Mouse (Mus musculus) CD8-positive naive resting alpha-beta T cell, adult 2 months (primary cell): ENCODE data around the gene Iqch.

Experiments
- DNase-seq, 2 experiments: peaks; one replicate each; pipeline ENCODE4 v3.0.0; 2022; ENCODE audit warnings: low read depth in 2 of 2, low spot score in 2 of 2

The Iqch gene

DNA sequence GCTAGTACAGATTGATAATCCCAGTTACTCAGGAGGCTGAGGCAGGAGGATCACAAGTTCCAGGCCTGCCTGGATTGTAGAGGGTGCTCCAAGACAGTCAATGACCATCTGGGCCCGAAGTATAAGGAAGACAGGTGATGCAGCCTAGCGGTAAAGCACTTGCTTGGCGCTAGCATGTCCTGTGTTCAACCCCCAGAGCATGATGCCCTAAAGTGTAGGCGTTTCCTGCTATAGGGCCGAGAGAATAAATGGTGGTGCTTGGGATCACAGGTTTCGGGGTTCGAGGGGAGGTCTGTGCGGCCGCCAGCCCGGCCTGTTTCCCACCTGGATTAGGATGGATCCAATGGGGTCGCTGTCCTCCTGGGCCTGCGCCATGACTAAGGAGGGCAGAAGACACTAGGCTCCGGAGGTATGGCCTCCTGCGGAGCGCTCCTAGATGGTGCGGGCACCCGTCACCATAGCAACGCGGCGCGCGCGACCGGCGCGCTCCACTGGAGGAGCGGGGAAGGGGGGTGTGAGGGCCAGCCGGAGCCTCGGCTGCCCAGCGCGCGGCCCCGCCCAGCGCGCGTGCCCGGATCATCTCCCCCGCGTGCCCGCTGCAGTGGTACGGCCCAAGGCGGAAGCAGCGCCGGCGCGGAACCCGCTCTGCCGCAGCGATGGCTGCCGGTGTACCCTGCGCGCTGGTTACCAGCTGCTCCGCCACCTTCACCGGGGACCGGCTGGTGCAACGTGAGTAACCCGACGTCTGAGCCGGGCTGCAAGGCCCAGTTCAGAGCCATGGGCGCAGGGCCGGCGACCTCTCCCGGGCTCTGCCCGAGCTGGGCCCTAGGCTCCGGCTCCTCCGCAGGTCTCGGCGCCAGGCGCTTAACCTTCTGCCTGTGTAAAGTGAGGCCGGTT, at the start of gene Iqch, which contains the start of gene Aagab:
Iqch (minus strand) TSS at position 451 of the 897 bp plus-strand sequence.
Aagab (plus strand) TSS at position 618 of the 897 bp plus-strand sequence.
- DNase-seq: peak; percentile 98 to 99

DNA sequence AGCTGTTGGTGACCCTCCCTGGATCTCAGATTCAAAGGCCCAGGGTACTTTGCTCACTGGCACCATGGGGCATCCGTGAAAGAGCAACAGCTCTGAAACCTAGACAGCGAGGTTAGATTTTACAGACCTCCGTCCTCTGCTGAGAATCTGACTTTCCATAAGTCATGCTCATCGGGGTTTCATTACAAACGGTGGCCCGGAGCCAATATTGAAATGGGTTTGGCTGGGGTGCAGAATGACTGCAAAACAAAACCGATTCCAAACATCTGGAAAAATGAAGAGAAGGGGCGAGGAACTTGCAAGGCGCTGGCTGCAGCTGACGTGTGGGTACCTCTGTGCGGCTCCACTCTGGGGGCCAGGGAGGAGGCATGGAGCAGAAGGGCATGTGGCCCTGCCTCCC, 49.3 kb upstream of the Iqch start:
- no peak for DNase-seq

DNA sequence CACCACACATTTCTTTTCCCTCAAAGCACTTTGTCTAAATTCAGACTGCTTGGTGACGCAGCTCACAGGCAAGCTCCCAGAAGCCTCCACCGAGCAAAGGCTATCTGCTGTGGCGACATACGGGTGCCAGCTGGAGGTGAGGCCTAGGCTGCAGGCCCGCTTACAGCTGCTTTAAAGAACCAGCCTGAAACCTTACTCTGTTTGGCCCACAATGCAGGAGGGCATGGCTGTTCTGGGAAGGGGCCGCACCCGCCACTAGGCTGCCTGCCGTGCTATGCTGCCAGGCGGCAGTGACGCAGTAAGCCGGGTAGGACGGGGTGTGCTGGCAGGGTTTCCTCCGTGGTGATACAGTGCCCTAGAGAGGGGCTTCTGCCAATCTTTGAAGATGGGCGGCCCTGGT, 48.6 kb upstream of the Iqch start:
- no peak for DNase-seq

DNA sequence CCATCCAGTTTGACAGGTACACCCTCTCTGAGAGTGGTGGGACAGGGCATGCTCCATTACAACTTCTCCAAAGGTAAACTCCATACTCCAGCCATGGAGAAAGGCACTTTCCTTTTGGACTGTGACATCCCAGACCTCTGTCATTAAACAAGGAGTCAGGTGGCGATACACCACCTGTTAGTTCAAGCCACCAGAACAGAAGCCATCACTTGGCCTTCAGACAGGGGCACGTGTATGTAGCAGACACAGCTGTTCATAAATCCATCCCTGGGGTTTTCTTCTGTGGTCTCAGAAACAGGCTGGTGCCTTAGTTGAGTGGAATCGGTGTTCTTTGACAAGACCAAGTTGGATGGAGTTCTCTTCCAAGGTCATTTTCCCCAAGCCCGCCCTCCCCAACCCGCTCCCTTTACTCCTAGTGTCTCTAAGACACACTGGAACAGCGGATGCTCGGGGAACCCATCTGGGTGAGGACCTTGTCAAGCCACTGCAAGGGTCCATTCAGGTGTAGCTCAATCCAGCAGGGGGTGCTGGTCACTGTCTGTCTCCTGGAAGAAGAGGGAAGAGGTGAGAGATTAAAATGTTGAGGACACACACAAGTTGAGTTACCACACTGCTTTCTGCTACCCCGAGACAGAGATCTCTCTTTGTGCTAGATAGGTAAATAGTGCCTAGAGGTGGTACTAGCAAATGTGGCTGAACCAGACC, 47.7 kb upstream of the Iqch start:
- peak in 1 of 2 experiments; percentile 31 for DNase-seq

DNA sequence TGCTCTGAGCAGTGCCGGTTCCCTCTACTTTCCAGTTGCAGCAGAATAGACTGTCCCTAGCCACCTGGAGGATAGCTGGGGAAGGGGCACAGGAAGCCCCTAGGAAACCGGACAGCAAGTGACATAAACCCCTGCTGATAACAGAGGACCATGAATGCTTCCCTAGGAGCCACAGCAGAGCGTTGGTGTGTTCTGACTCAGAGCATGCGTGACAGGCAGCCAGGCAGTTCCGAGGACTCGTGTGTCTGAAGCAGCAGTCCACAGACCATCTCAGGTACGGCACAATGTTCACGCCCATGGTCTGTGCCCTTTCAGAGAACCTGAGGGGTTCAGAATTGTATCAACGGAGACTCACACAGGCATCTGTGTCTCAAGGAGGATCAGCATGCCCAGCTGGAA, 46.2 kb upstream of the Iqch start:
- DNase-seq: no peak

DNA sequence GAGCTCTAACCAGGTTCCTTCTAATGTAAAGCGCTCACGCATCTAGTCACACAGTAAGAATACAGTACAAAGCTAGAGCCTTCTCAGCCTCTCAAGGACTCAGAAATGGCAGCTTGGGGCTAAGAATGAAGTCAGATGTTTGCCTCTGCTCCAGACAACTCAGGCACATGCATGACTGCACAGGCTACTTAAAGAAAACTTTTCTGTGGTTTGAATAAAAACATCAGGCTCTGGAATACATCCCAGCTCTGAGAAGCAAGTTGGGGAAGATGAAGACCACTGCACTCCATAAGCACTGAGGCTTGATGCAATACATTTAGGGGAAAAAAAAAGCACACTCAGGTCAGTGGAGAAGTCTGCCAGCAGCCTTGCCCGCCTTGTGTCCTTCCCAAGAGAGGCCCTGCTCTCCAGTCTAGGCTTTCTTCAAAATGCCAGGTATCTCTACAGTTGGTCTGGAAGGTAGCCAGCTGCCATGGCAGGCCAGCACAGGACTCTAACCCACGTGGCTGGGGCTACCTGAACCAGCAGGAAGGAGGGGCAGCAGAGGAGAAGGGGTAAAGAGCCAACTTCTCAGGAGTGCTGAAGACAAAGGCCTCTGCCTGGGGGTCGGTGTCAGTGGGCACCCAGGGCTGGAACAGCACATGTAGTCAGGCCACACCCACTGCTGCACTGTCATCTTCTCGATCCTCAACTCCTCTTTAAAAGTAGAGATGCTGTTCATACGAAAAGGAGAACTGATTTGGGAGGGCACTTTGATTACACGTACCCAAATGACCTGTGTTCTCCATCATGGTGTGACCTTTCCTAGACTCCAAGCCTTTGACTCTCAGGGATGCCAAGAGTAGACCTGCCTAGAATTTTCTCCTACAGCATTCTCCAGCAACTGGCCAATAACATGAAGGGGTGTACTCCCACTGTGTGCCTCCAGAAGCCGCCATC, 45.6 kb upstream of the Iqch start:
- DNase-seq: no peak

DNA sequence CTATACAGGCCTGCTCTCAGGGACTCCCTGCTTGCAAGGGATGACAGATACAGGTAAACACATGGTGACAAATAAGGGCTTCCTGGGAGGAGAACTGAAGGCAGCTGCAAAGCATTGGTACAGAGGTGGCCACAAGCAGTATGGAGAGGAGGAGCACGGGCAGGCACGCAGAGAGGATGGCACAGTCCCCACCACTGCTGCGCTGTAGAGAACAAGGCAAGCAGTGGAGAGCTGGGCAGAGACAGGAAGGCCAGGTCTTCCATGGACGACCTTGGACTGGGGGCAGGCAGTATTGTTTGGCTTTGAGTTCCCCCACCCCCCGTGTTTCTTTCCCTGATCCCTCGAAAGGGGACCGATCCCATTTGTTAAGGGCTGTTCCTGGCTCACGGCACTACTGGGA, 42.8 kb upstream of the Iqch start:
- no peak for DNase-seq

DNA sequence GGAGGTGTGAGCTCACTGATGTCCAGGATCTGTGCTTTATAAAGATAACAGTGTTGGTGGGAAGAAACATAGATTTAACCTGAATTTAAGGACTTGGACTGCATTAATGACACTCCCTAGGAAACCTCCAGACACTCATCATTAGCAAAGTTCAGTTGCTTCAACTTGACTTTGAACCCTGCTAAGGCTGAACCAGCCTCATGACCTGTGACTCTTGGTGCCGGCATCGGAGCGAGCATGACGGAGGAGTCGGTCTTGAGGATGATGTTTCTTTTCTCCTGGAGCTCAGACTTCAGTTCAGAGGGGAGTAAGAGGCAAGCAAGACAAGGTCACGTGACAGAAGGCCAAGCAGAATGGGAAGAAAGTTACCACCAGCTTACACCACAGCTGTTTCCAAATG, 41.7 kb upstream of the Iqch start:
- no peak for DNase-seq

DNA sequence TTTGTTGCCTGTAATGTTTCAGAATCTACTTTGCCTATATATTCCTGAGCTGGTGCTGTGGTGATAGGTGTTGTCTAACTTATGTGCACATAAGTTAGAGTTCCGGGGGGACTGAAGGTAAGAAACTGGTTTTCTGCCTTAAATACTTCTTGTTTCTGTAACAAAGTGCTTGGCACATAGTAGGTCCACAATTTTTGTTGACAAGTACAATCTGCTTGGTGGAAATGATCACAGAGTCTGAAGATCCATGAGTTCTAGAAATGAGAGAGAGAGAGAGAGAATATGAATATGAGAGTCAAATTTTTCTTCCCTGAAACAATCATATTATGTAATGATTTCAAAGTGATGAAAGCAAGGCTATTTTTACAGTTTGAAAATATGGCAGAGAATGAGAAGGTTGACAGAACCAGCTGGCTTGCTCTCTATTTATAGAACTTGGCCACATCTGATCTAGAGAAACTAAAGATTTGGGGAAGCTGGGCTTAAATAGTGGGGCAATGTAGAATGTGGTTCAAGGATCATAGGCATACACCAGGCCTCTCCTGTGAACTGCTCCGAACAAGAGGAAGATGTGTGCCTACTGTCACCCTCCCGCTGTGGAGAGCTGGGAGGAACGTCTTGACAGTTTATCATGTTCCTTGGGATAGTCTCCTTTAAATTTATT, 39.8 kb upstream of the Iqch start:
- no peak for DNase-seq

DNA sequence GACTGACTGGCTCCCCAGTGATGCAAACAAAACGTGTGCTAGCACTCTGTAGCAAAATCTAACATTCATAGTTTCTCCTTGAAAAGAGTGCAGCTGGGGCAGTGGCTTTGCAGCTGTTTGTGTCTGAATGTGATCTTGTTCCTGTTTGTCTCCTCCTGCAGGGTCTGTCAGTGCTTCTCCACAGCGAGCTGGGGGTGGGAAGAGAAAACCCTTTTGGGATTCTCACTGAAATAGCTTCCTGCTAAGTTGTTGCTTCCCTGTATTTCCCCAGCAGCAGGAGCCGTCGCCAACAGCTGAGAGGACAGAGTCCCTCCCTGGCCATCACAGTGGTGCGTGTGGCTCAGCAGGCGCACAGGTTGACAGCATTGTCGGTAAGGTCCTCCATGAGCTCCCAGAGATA, 33.8 kb upstream of the Iqch start:
- DNase-seq: no peak

DNA sequence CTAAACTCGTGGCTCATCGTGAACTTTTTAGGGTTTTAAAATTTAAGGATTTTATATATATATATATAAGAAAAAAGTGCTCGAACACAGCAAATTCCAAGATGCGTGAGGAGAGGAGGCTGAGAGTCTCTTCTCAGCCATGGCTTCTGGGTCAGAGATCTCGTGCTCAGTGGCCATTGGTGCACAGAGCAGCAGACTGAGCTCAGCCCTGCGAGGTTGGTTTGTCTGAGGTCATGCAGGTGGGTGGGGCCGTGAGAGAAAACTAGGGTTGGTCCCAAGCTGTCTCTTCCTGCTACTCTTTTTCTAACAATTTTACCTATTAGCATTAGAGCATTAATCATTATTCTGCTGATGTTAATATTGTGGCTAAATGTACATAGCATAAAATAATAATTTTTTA, 31.0 kb upstream of the Iqch start:
- DNase-seq: no peak

DNA sequence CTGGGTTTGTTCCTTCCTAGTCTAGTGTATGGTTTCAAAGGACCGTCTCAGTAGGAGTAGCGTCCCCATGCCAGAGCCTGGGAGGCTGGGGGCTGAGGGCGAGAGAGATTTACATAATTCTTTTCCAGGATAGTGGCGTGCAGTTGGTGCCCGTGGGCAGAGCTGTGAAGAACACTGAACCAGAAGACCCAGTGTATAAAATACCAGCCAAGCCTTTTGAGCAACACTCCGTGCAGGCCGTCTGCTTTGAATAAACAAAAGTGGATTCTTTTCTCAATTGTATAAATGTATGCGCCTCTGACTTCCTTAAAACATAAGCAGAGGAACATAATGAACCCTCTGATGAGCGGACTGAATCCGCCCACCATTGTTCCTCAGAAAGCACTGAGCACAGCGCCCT, 30.6 kb upstream of the Iqch start:
- no peak for DNase-seq

DNA sequence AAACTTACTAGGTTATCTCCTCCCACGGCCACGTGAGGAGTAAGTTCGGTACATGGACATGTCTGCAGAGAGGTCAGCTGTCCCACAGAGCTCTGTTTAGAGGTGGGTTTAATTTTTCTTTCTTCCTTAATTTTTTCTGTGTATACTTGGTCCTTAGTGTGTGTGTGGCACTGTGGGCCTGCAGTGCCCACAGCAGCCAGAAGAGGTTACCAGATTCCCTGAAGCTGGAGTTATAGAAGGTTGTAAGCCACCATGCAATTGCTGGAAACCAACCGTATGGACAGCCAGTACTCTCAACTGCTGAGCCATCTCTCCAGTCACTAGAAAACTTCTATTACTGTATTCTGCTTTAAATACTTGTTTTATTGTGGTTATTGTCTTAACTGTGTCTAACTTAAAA, 29.8 kb upstream of the Iqch start:
- no peak for DNase-seq

DNA sequence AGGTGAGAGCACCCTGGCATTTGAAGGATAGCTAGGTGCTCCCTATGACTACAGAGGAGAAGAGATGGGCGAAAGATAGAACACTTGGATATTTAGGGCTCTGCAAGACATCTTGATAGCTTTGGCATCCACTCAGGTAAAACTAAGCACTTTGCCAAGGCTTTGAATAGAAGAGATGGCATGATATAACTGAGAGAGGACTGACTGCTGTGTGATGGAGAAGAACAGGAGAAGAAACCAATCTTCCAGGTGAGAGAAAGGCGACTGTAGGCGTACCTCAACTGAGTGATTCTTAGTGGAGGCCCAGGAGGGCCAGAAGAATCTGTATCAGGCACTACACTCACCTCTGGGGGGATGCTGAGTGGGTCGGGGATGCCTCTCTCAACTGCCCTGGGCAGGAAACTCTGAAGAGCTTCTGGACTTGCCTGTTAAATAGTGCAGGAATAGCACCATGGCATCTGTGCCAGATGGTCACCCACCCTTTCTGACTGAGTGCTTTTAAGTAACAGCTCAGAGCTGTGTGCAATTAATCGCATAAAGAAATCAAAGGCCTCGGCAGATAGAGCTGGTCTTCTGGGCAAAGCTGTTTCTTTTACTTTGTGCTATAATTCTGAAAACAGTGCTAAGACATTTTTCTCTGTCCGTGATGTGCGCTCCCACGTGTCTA, 22.9 kb upstream of the Iqch start:
- DNase-seq: no peak

DNA sequence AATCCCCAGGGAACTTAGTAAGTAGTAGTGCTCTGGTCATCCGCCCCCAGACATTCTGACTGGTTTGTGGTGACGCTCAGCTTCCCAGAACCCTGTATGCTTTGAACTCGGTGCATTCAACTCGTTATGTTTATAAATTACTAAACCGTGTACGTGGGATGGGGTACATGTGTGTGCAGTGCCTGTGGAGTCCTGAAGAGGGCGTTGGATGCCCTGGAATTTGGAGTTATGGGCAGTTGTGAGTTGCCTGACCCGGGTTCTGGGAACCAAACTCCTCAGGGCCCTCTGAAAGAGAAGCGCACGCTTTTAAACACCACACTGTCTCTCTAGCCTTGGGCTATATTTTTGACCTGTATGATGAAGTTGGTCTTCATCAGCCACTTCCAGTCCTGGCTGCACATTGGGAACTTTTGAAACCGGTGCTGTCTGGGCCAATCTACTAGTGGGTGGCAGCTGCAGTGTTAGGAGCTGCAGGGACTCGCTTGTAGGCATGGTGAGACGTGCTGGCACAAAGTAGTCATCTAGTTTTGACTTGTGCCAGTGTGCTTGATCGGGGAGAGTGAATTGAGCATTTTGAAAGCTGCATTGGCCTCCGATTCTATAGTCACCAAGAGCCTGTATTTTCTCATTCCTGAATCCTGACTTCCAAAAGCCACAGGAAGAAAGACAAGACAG, 21.7 kb upstream of the Iqch start:
- DNase-seq: no peak

DNA sequence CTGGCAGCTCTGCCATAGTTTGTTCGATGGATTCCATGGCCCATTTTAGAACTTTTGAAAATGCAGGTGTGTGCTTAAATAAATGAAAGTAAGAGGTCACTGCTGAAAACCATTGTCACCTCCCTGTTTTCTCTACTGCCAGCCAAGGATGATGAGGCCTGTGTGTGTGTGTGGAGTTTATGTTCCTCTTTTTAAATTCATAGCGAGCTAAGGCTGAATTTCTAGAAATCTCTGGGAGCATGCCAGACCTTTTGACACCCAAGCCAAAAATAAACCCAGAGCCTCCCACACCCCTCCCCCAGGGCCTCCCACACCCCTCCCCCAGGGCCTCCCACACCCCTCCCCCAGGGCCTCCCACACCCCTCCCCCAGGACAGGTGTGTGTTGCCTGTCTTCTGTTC, 15.7 kb upstream of the Iqch start:
- DNase-seq: no peak

DNA sequence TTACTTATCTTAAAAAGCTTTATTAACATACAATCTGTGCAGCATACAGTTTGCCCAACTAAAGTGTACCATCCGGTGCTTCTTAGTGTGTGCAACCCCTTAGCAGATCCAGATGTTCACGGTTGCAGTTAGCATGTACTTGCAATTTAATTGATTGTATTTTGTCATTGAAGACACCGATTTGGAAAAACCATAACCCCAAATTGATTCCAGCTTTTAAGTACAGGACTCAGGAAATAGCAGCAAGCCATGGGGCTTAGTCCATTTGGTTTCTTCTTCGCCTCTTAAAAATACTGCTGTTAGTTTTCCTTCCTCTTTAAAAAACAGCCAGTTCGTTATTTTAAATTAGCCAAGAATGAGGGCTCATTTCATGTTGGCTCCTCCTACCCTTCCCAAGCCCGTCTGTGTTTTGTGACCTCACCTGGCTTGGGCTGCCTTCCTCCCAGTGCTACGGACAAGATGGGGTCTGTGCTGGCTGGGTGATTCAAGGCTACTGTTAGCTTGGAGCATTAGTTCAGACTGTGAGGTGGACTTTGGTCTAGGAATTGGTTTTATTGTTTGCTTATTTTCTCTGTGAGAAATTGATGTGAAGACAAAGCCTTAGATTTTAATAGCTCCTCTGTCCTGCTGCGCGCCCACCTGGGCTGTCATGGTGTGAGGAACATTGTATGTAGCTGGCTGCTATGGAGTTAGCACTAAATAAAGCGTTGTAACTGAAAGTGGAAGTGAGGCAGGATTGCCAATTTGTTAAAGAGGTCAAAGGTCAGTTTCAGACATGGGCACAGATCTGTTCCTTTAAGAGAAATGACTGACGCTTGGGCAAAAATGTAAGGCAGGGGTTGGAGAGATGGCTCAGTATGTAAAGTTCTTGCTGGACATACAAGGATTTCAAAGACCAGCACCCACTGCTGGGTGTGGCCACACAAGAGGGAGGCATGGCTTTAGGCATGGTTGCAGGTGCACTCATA, 12.0 kb upstream of the Iqch start:
- DNase-seq: no peak

DNA sequence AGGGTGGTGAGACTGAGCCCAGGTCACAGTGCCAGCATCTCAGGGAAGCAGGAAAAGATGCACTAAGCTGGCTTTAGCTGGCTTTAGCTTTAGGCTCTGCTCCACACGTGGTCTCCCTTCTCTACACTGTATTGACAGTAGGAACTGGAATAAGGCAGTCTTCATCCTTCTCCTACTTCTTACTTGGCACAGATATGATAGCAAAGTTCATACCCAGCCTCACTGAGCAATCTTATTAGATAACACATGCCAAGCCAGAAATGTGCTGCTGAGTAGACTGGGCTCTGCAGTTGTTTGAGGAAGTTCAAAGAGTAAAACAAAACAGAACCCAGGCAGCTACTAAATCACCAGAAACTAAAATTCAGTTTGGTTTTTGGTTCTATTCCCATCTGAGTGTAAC, 11.3 kb upstream of the Iqch start:
- no peak for DNase-seq
